Mouse (Mus musculus) limb, embryonic 12.5 days (tissue): ENCODE results near the gene Slc25a45. TPM values are rescaled to one million over a fixed set of nuclear protein-coding genes. Genes with fewer than 3 reads are reported as not detected.

Experiments used
- ATAC-seq: fragments of 200-750 bp; cut with Nextera tagmentation; 2 replicates; pipeline ENCODE4 v1.8.0; 2017; ENCODE audit warnings: low read depth, moderate TSS enrichment; ENCODE audit not compliant: insufficient number of reproducible peaks, insufficient read depth, low FRiP score, low TSS enrichment
- H3K27ac ChIP-seq: fragments of 300-500 bp; sonication (generic); 2 replicates; pipeline ENCODE4 v1.5.1; 2016; ENCODE audit warnings: mild to moderate bottlenecking, moderate library complexity
- H3K27me3 ChIP-seq: fragments of 300-500 bp; sonication (generic); 2 replicates; pipeline ENCODE4 v1.6.1; 2016; ENCODE audit warnings: mild to moderate bottlenecking, moderate library complexity
- H3K36me3 ChIP-seq: fragments of 300-500 bp; sonication (generic); 2 replicates; pipeline ENCODE4 v1.6.1; 2016; ENCODE audit warnings: mild to moderate bottlenecking, moderate library complexity
- H3K4me1 ChIP-seq: fragments of 300-500 bp; sonication (generic); replicated peaks from 2 replicates; pipeline ENCODE4 v1.6.1; 2016
- H3K4me2 ChIP-seq: fragments of 300-500 bp; sonication (generic); 2 replicates; pipeline ENCODE4 v1.6.1; 2016; ENCODE audit warnings: mild to moderate bottlenecking, moderate library complexity
- H3K4me3 ChIP-seq: fragments of 300-500 bp; sonication (generic); replicated peaks from 2 replicates; pipeline ENCODE4 v1.5.1; 2016; ENCODE audit warnings: mild to moderate bottlenecking
- H3K9ac ChIP-seq: fragments of 300-500 bp; sonication (generic); replicated peaks from 2 replicates; pipeline ENCODE4 v1.6.1; 2016; ENCODE audit warnings: mild to moderate bottlenecking, moderate library complexity
- H3K9me3 ChIP-seq: fragments of 300-500 bp; sonication (generic); 2 replicates; pipeline ENCODE4 v1.6.1; 2016; ENCODE audit warnings: mild to moderate bottlenecking, moderate library complexity
- WGBS: fragments of 180-500 bp; shearing (Covaris S2); methylation state at CpG from one replicate; pipeline ENCODE4 v1.1.7; 2016; 5-methylcytosine and 5-hydroxymethylcytosine counted together
- polyA plus RNA-seq: library from polyadenylated mRNA; unstranded; fragments of >200 nt; fragmentation: Nextera tagmentation; extraction: Ambion mirVana; gene quantifications from 2 replicates; pipeline ENCODE4 v1.2.1, GENCODE M21; 2016

Slc25a45 gene
- polyA plus RNA-seq, 1 experiment from 2014 or later, result 1.2 TPM

- Histone ChIP-seq H3K4me1 (peaks cover 19% of the 10 kb centered on the region), H3K9ac (no peak overlapping the region), H3K4me2 (no peak overlapping the region), H3K4me3 (no peak overlapping the region), H3K36me3 (peaks cover 63% of the 10 kb centered on the region), H3K27me3 (no peaks in the 10 kb centered on the region), H3K9me3 (no peaks in the 10 kb centered on the region), H3K27ac (no peak overlapping the region)
- 89% methylated on average over 3 of the region's 3 CpGs for WGBS
- no peak for ATAC-seq
These were observed 29.7 kb downstream of the Slc25a45 start for GRCm38 (mm10) chr19:5907275-5907674.

- peaks cover 37% of the 10 kb centered on the region for H3K36me3 ChIP-seq
- 0 out of 2 replicates have a peak overlapping the region, but pooled peaks have one; percentile 5 for H3K4me3 ChIP-seq
- peak overlapping the region; percentile 75 for H3K4me2 ChIP-seq
- no peaks in the 10 kb centered on the region for H3K9me3 ChIP-seq
- H3K9ac ChIP-seq, result peak overlapping the region; percentile 40; the same call in 1 of the 2 replicates
- no peaks in the 10 kb centered on the region for H3K27me3 ChIP-seq
- H3K4me1 ChIP-seq, result peaks cover 22% of the 10 kb centered on the region
- no peak overlapping the region for H3K27ac ChIP-seq
- 80% methylated on average over 6 of the region's 6 CpGs for WGBS
- ATAC-seq, result no peak
These were observed 32.6 kb downstream of the Slc25a45 start for GRCm38 (mm10) chr19:5910221-5910620.

DNA sequence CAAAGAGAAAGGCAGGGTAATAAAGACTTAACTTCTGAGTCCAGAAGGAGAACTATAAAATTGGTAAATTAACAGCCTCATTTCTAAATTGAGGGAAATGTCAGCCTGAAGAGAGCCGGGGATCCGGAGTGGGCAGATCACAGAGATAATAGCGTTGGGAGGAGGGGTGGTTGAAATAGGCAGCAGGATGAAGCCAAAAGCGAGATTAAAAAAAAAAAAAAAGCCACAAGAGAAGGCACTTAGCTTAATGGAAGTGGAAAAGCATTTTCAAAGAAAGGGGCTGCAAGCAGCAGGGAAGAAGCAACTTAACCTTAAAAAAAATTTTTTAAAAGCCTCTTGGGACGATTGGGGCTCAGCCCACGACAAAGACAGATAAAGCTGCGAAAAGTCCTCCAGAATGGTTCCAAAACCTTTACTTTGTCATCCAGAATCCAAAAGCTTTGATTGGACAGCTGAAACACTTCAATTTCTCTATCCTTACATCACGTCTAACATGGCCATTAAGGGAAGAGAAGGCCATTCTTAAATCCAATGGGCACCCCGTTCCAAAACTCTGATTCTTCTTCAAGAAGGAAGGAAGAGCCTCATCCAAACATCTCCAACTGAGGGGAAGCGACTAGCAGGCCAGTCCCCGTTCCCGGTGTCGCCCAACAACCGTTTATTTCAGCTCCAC is 34.0 kb downstream of the Slc25a45 start:
- Histone ChIP-seq H3K27ac (peak overlapping the region; percentile 93), H3K27me3 (no peaks in the 10 kb centered on the region), H3K4me3 (peak overlapping the region; percentile 94), H3K36me3 (peaks cover 25% of the 10 kb centered on the region), H3K4me1 (peaks cover 22% of the 10 kb centered on the region), H3K4me2 (peak overlapping the region; percentile 75), H3K9me3 (no peaks in the 10 kb centered on the region), H3K9ac (peak overlapping the region; percentile 95)
- ATAC-seq, result no peak
- WGBS, result 7% methylated on average over 14 of the region's 14 CpGs

- H3K9me3 ChIP-seq, result no peaks in the 10 kb centered on the region
- H3K4me2 ChIP-seq, result peak overlapping the region; percentile 75
- peak overlapping the region; percentile 95 for H3K9ac ChIP-seq
- no peaks in the 10 kb centered on the region for H3K27me3 ChIP-seq
- ATAC-seq, result peak; percentile 92
- peak overlapping the region; percentile 93 for H3K27ac ChIP-seq
- peaks cover 22% of the 10 kb centered on the region for H3K36me3 ChIP-seq
- peak overlapping the region; percentile 94 for H3K4me3 ChIP-seq
- WGBS, result under 1% methylated on average over 59 of the region's 59 CpGs
- H3K4me1 ChIP-seq, result peaks cover 22% of the 10 kb centered on the region
These were observed 34.7 kb downstream of the Slc25a45 start for GRCm38 (mm10) chr19:5912103-5913006.

- peak within 1 kb of the TSS; percentile 75 for H3K4me2 ChIP-seq
- H3K27ac ChIP-seq, result peak within 1 kb of the TSS; percentile 93
- H3K4me1 ChIP-seq, result peaks cover 22% of the 10 kb centered on the region
- H3K36me3 ChIP-seq, result peaks cover 29% of the 10 kb centered on the region; the same call in 1 of the 2 replicates
- ATAC-seq, result peak; percentile 69
- H3K27me3 ChIP-seq, result no peaks in the 10 kb centered on the region
- H3K9ac ChIP-seq, result peak within 1 kb of the TSS; percentile 95
- 23% methylated on average over 13 of the region's 13 CpGs for WGBS
- H3K4me3 ChIP-seq, result peak within 1 kb of the TSS; percentile 94
- no peaks in the 10 kb centered on the region for H3K9me3 ChIP-seq
These were observed 35.6 kb downstream of the Slc25a45 start, which contains the start of gene Dpf2 for GRCm38 (mm10) chr19:5913007-5913719. Dpf2 (minus strand) TSS chr19:5913010.

DNA sequence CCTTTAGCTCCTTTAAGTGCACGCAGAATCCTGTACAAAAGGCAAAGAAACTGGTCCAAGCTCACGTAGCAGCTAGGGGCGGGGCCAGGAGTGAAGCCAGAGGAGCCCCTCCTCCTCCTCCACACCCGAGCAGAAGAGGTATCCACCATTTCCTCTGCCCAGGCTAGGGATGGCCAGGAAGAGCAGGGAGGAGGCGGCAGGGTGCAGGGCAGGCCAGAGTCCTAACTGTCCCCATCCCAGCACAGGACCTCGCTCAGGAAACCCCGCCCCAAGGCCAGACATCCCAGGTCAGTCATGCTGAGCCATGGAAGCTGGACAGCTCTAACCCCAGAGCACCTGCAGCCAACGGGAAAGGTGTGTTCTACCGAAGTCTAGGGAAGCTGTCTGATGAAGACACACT is 44.1 kb downstream of the Slc25a45 start:
- peak overlapping the region; percentile 52; the same call in 1 of the 2 replicates for H3K9ac ChIP-seq
- no peak overlapping the region for H3K4me3 ChIP-seq
- peaks cover 17% of the 10 kb centered on the region for H3K27me3 ChIP-seq
- peaks cover 13% of the 10 kb centered on the region for H3K4me1 ChIP-seq
- 22% methylated on average over 9 of the region's 9 CpGs for WGBS
- no peak overlapping the region for H3K27ac ChIP-seq
- H3K9me3 ChIP-seq, result no peaks in the 10 kb centered on the region
- H3K4me2 ChIP-seq, result peak overlapping the region; percentile 38
- ATAC-seq, result no peak
- H3K36me3 ChIP-seq, result peaks cover 17% of the 10 kb centered on the region; the same call in 1 of the 2 replicates

- Histone ChIP-seq H3K27ac (no peak overlapping the region), H3K36me3 (peaks cover 12% of the 10 kb centered on the region; the same call in 1 of the 2 replicates), H3K27me3 (peaks cover 17% of the 10 kb centered on the region), H3K4me2 (peak overlapping the region; percentile 38; the same call in 1 of the 2 replicates), H3K4me3 (no peak overlapping the region), H3K4me1 (peaks cover 13% of the 10 kb centered on the region), H3K9me3 (no peaks in the 10 kb centered on the region), H3K9ac (0 out of 2 replicates have a peak overlapping the region, but pooled peaks have one; percentile 52)
- whole genome bisulfite sequencing, result 76% methylated on average over 15 of the region's 15 CpGs
- ATAC-seq, result no peak
These were observed 44.7 kb downstream of the Slc25a45 start for GRCm38 (mm10) chr19:5922119-5922942.

DNA sequence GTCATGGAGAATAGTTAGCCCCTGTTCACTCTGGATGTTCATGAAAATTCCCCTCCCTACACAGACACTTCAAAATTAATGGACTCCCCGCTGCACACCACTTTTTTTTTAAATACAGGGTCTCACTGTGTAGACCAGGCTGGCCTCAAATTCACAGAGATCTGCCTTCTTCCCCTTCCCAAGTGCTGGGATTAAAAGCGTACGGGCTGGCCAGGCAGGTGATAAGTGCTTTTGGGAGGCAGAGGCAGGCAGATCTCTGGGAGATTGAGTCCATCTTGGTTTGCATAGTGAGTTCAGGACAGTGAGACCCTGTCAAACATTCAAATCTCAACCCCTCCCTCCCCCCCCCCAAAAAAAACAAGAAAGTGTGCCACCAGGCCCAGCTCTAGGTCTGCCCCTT is 45.4 kb downstream of the Slc25a45 start:
- no peak for ATAC-seq
- WGBS, result 90% methylated on average over 3 of the region's 3 CpGs
- H3K27me3 ChIP-seq, result peaks cover 17% of the 10 kb centered on the region
- H3K27ac ChIP-seq, result no peak overlapping the region
- peaks cover 13% of the 10 kb centered on the region for H3K4me1 ChIP-seq
- no peaks in the 10 kb centered on the region for H3K9me3 ChIP-seq
- no peak overlapping the region for H3K9ac ChIP-seq
- H3K4me2 ChIP-seq, result no peak overlapping the region
- peaks cover 6% of the 10 kb centered on the region; the same call in 1 of the 2 replicates for H3K36me3 ChIP-seq
- H3K4me3 ChIP-seq, result no peak overlapping the region

DNA sequence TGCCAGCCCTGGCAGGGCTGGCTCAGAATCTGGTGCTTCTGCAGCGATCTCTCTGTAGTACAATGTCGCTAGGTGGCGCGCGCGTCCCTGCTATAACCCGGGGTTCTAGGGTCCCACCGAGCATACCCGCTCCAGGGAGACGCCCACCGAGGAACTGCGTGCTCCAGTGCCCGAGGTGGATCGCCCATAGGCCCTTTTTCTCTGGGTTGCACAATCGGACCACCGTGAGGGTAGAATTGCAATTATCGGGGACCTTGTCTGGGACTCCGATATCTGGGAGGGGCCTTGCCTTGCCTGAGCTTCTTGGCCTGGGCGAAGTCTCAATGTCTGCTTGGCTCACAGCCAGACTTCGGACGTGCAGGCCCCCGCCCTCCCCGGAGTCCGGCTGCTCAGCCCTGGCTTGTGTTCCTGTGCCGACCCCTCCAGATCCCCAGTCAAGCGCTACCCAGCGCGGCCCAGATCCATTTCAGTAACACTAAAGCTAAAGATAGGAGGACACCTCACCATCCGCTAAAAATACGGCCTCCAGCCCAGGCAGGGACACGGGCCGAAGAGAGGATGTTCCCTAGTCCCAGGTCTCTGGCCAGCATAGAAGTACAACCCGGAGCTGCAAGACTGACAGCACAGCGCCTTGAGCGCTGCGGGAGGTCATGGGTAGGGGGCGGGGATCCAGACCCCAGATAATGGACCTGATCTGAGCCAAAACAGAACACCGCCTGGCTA is 46.5 kb downstream of the Slc25a45 start:
- ATAC-seq, result peak; percentile 69
- H3K4me2 ChIP-seq, result peak overlapping the region; percentile 97
- 1% methylated on average over 38 of the region's 38 CpGs for WGBS
- H3K36me3 ChIP-seq, result no peaks in the 10 kb centered on the region
- H3K9me3 ChIP-seq, result no peaks in the 10 kb centered on the region
- peak overlapping the region; percentile 74 for H3K27ac ChIP-seq
- H3K4me3 ChIP-seq, result peak overlapping the region; percentile 53
- peaks cover 17% of the 10 kb centered on the region for H3K27me3 ChIP-seq
- peak overlapping the region; percentile 54 for H3K9ac ChIP-seq
- peaks cover 22% of the 10 kb centered on the region for H3K4me1 ChIP-seq

DNA sequence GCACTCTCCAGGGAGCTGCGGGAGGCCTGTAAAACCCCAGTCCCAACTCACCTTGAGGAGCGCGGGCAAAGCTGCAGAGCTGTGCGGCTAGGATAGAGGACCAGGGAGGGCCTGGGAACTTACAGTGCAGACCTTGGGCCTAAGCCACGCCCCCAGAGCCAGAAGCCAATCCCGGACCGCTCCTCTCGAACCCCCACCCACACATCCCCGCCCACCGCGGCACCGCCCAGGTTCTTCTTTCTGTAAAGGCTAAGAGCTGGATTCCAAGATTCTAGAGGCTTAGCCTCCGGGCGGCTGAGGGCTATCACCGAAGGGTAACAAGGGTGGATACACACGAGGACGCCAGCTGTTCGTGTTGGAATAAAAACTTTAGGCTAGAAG is 47.1 kb downstream of the Slc25a45 start, which contains the start of gene Cdc42ep2:
TSS of gene Cdc42ep2 (minus strand) at position 104 of the 381 bp plus-strand sequence.
- peaks cover 22% of the 10 kb centered on the region for H3K4me1 ChIP-seq
- peak within 1 kb of the TSS; percentile 53 for H3K4me3 ChIP-seq
- H3K4me2 ChIP-seq, result peak within 1 kb of the TSS; percentile 97
- H3K27me3 ChIP-seq, result peaks cover 17% of the 10 kb centered on the region
- H3K27ac ChIP-seq, result peak within 1 kb of the TSS; percentile 74
- 1% methylated on average over 18 of the region's 18 CpGs for WGBS
- no peaks in the 10 kb centered on the region for H3K9me3 ChIP-seq
- peak; percentile 92 for ATAC-seq
- no peaks in the 10 kb centered on the region for H3K36me3 ChIP-seq
- H3K9ac ChIP-seq, result peak within 1 kb of the TSS; percentile 54
